Mouse (Mus musculus) cerebellum, adult 2 months (tissue): Measurements from ENCODE around the gene Nap1l4. TPM values are rescaled to one million over a fixed set of nuclear protein-coding genes. Genes with fewer than 3 reads are reported as not detected.
A peak's percentile ranks its signal among the peaks of the same experiment; 100 is the strongest.

Experiments
- DNase-seq, 2 experiments: peaks; one replicate each; pipeline ENCODE4 v3.0.0; 2021
- H3K27ac ChIP-seq: fragments of 200-500 bp; 2 replicates; pipeline ENCODE4 v1.5.1; 2012; ENCODE audit warnings: low read length, control low read depth, inconsistent platforms; ENCODE audit not compliant: insufficient read depth
- H3K27me3 ChIP-seq: fragments of 200-500 bp; 2 replicates; pipeline ENCODE4 v1.6.1; 2012; ENCODE audit warnings: inconsistent platforms, mild to moderate bottlenecking, low read length, moderate library complexity; ENCODE audit not compliant: control insufficient read depth, insufficient read depth
- H3K4me1 ChIP-seq: fragments of 200-500 bp; 2 replicates; pipeline ENCODE4 v1.6.1; 2011; ENCODE audit warnings: low read length; ENCODE audit not compliant: control insufficient read depth, insufficient read depth
- H3K4me3 ChIP-seq: fragments of 200-500 bp; replicated peaks from 2 replicates; pipeline ENCODE3; 2011; ENCODE audit warnings: mild to moderate bottlenecking, low read depth, low read length, control low read depth; ENCODE audit not compliant: insufficient read depth
- CTCF ChIP-seq: fragments of 200-500 bp; IDR thresholded peaks from 2 replicates; pipeline ENCODE4 v1.5.1; 2011; ENCODE audit warnings: low read depth, mild to moderate bottlenecking, control low read depth, low read length, moderate library complexity, borderline replicate concordance; ENCODE audit not compliant: insufficient read depth
- POLR2A ChIP-seq: fragments of 200-500 bp; IDR thresholded peaks from 2 replicates; pipeline ENCODE4 v1.6.1; 2011; ENCODE audit warnings: low read length, control low read depth, borderline replicate concordance; ENCODE audit not compliant: insufficient read depth
- WGBS: fragments of 180-500 bp; shearing (Covaris S2); methylation state at CpG from one replicate; pipeline ENCODE4 v1.1.7; 2018; 5-methylcytosine and 5-hydroxymethylcytosine counted together
- polyA plus RNA-seq: library from polyadenylated mRNA; depleted of rRNA; stranded (reverse); fragments of >200 nt; gene quantifications from 2 replicates; pipeline ENCODE4 v1.2.3, GENCODE M21; 2012

The Nap1l4 gene
- polyA plus RNA-seq, 1 experiment: 185 TPM

- DNase-seq: no peak
- 89% methylated on average over 2 of the region's 2 CpGs for WGBS
- H3K4me1 ChIP-seq: no peaks in the 10 kb centered on the region
- H3K27ac ChIP-seq: no peak overlapping the region
- H3K27me3 ChIP-seq: peaks cover 5% of the 10 kb centered on the region; the same call in 1 of the 2 replicates
- no peak overlapping the region for H3K4me3 ChIP-seq
- TF ChIP-seq CTCF (no peak), POLR2A (no peak)
Observed at GRCm38 (mm10) chr7:143505411-143505810, 43.5 kb downstream of the Nap1l4 start.

GRCm38 (mm10) chr7:143503926-143504325 is 45.0 kb downstream of the Nap1l4 start:
- Histone ChIP-seq H3K4me1 (no peaks in the 10 kb centered on the region), H3K27ac (no peak overlapping the region), H3K4me3 (no peak overlapping the region), H3K27me3 (peaks cover 6% of the 10 kb centered on the region; the same call in 1 of the 2 replicates)
- DNase-seq: no peak
- TF ChIP-seq CTCF (no peak), POLR2A (no peak)
- 91% methylated on average over 6 of the region's 6 CpGs for WGBS

GRCm38 (mm10) chr7:143502418-143503200 is 46.3 kb downstream of the Nap1l4 start, which contains the start of gene Phlda2:
Gene Phlda2 (minus strand): TSS chr7:143503150.
- 3% methylated on average over 51 of the region's 51 CpGs for WGBS
- H3K27ac ChIP-seq: no peak within 1 kb of the TSS
- DNase-seq: no peak
- H3K4me1 ChIP-seq: no peaks in the 10 kb centered on the region
- no peak for TF ChIP-seq CTCF
- TF ChIP-seq POLR2A: no peak
- peaks cover 6% of the 10 kb centered on the region; the same call in 1 of the 2 replicates for H3K27me3 ChIP-seq
- peak within 1 kb of the TSS; percentile 20 for H3K4me3 ChIP-seq

- H3K27me3 ChIP-seq: peaks cover 6% of the 10 kb centered on the region; the same call in 1 of the 2 replicates
- no peak overlapping the region for H3K27ac ChIP-seq
- TF ChIP-seq CTCF (no peak), POLR2A (no peak)
- peak in 1 of 2 experiments; percentile 24 for DNase-seq
- H3K4me3 ChIP-seq: peak overlapping the region; percentile 20
- no peaks in the 10 kb centered on the region for H3K4me1 ChIP-seq
- 3% methylated on average over 55 of the region's 55 CpGs for WGBS
Observed at GRCm38 (mm10) chr7:143501643-143502417, 47.1 kb downstream of the Nap1l4 start.

- no peak overlapping the region for H3K27ac ChIP-seq
- H3K4me3 ChIP-seq: no peak overlapping the region
- H3K4me1 ChIP-seq: no peaks in the 10 kb centered on the region
- H3K27me3 ChIP-seq: peaks cover 6% of the 10 kb centered on the region; the same call in 1 of the 2 replicates
- 74% methylated on average over 2 of the region's 2 CpGs for WGBS
- no peak for TF ChIP-seq POLR2A
- TF ChIP-seq CTCF: no peak
- DNase-seq: no peak
Observed at GRCm38 (mm10) chr7:143500912-143501311, 48.0 kb downstream of the Nap1l4 start.

GRCm38 (mm10) chr7:143498584-143498983 is 50.3 kb downstream of the Nap1l4 start:
- TF ChIP-seq POLR2A: no peak
- no peak for TF ChIP-seq CTCF
- H3K27ac ChIP-seq: no peak overlapping the region
- DNase-seq: no peak
- no peaks in the 10 kb centered on the region for H3K4me1 ChIP-seq
- 94% methylated on average over 4 of the region's 4 CpGs for WGBS
- H3K27me3 ChIP-seq: peaks cover 6% of the 10 kb centered on the region; the same call in 1 of the 2 replicates
- no peak overlapping the region for H3K4me3 ChIP-seq

GRCm38 (mm10) chr7:143495104-143495961 is 53.6 kb downstream of the Nap1l4 start:
- no peaks in the 10 kb centered on the region for H3K4me1 ChIP-seq
- H3K4me3 ChIP-seq: no peak overlapping the region
- TF ChIP-seq CTCF: no peak
- peaks cover 1% of the 10 kb centered on the region; the same call in 1 of the 2 replicates for H3K27me3 ChIP-seq
- H3K27ac ChIP-seq: no peak overlapping the region
- 81% methylated on average over 8 of the region's 8 CpGs for WGBS
- DNase-seq: no peak
